Mouse (Mus musculus): ENCODE results near the gene Hrh3.

Hrh3 gene

DNA sequence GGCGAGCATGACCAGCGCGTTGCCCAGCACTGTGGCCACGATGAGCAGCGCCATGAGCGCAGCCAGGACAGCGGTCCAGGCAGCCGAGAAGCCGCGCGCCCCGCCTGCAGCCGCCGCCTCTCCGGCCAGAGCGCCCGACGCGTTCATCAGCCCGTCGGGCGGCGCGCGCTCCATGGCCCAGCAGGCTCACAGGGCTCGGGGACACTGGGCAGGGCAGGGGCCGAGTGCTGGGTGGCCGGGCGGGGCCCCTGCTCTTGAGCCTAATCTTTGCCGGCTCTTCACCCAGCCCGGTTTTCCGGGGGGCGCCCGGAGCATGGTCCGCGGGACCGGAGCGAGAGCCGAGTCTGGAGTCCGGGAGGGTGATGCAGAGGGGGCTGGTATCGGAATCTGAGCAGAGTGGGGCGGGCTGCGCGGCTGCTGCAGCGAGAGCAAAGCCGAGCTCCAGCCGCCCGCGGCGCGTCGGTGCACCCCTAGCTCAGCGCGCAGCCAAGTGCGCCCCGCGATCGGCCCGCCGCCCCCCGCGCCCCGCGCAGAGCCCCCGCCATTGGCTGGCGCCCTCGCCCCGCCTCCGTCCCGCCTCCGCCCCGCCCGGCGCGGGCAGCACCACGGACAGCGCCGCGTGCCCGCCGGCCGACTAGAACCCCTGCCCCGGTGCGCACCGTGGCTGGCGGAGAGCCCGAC is at the start of gene Hrh3:
TSS of gene Hrh3 (minus strand) at position 511 of the 681 bp plus-strand sequence.
- DNase-seq: peak; percentile 74

DNA sequence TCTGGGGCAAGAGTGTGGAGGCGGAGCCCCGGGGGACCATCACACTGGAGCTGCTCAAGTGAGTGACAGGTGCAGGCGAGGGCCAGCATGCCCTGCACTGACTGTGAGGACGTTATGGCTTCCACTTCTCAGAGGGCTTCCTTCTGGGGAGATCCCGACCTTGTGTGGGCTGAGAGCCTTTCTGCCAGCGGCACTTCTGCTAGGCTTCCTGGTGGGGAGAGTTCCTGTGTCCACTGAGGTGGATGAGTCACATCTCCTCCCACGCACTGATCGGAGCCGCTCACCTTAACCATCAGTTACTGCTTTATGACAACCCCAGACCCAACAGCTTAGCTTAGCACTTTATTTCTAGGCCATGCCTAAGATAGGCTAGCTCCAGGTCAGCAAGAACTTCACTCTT is 44.3 kb upstream of the Hrh3 start:
- DNase-seq: no peak

GRCm38 (mm10) chr2:180147379-180147778 is 43.1 kb upstream of the Hrh3 start:
- DNase-seq: no peak

DNA sequence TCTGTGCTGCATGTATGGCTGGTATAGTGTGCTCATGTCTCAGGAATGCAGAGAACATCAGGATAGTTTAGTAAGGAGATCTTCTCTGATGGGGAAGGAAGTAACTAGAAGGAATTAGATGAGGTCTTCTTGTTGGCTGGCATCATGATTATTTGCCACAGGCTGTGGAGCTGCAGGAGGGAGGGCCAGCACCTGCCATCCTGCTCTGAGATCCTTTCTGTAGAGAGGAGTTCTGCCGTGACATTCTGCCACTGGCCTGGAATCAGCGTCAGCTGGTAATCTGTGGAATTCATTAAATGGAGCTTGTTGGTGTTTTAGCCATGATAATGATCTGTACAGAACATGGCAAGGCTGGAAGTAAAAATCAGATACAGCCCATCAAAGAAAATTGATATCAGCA is 41.8 kb upstream of the Hrh3 start:
- no peak for DNase-seq

- DNase-seq: no peak
Measured at GRCm38 (mm10) chr2:180135414-180135813, 31.1 kb upstream of the Hrh3 start.

GRCm38 (mm10) chr2:180133911-180134310 is 29.6 kb upstream of the Hrh3 start:
- DNase-seq: no peak

DNA sequence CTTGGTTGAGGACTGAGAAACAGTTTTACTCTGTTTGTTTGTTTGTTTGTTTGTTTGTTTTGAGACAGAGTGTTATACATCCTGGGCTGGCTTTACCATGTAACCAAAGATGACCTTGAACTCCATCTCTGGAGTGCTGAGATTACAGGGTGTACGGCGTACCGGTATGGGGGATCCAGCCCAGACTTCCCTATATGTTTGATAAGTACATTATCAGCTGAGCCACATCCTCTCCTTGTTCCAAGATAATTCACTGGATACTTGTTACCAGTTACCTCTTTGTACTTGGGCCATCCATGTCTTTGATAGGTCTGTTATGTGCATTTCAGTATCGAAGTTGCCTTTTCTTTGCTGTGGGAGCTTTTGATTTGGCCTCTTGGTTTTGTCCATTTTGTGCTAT is 28.9 kb upstream of the Hrh3 start:
- no peak for DNase-seq

DNA sequence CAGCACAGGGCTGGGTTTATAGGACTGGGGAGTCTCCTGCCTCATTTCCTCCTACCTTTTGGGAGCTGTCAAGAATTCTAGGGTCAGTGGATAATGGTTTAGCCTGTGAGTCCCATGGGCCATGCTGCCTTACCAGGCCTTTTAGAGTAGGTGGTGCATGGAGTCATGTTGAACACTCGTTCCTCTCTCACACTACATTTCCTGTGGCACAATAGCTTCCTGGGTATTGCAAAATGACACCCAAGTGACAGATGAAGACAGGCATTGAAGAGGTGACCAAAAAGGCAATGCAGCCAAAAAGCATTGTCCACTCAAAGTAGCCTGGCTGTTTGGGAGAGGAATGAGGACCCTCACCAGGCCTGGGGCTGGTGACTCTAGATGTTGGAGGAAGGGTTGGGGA is 23.4 kb upstream of the Hrh3 start:
- DNase-seq: no peak

DNA sequence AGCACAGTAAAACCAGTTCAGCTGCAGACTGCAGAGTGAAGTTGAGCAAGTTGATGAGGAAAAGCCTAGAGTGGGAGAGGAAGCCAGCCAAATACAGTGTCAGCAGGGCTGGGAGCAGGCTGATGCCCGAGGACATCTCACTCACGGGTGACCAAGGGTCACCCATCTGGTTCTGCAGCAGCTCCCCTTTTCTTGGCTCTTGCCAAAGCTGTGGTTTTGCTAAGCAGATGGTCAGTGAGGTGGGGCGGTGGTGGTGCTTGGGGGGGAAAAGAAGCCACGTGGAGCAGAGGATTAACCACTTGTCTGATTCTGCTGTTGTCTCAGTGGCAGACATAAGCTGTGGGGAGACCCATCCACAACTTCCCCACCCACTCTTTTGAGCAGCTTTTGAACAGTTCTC is 21.9 kb upstream of the Hrh3 start:
- DNase-seq: peak; percentile 82

- DNase-seq: no peak
Measured at GRCm38 (mm10) chr2:180124192-180124591, 19.9 kb upstream of the Hrh3 start.

DNA sequence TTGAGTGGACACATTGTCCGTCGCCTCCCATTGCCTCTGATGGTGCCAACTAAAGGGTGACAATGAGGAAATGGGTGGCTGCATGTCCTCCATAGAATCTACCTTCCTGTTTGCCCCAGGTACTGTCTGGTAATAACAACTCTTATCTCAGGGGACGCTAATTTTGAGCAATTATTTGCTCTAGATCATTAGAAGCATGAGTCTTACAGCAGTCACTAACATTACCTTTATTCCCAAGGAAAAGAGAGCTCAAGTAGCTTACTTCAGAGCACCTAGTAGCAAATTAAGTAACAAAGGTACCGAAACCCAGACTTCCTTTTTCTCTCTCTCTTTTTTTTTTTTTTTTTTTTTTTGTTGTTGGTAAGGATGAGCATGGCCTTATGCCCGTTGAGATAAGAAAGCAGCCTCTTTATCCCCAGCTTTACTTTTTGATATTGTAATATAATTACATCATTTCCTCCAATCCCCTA is 16.0 kb upstream of the Hrh3 start:
- DNase-seq: no peak

DNA sequence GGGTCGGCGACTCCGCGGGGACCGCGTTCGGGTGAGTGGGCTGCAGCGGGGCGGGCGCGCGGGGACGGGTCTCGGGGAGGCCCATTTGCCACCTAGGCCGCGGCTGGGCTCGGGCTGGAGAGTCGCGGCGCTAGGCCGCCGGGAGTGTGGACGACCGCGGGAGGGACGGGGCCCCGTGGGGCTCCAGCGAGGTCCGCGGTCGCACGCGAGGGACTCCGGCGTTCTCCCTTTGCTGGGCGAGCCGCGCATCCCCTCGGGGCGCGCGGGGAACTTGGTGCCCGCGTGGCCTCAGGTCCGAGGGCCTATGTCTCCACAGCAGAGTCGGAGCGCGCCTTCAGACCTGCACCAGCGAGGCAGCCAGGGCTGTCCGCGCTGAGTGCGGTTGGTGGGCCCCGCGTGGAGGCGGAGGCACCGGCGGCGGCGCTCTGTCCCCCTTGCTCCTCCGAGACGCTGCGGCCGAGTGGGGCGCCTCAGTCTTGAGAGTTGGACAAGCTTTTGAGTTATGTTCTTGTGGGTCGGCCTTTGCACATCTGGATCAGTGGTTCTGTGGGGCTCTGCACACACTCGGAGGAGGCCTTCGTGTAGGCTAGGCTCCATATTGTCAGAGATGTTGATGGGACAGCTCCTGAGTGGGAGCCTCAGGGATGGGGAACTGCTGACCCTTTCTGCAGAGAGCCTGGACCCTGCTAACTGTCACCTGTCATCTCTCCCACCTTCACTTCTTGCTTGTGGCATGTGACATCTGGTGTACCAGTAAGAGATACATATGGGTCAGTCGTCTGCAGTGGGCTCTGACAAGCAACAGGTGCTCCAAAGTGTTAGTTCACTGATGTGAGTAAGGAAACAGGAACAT is 15.4 kb upstream of the Hrh3 start:
- DNase-seq: peak; percentile 16

- DNase-seq: peak; percentile 100
Measured at GRCm38 (mm10) chr2:180118661-180119438, 14.6 kb upstream of the Hrh3 start, which contains the start of gene Osbpl2. Osbpl2 (plus strand) TSS chr2:180119306.

- peak; percentile 79 for DNase-seq
Measured at GRCm38 (mm10) chr2:180117485-180118194, 13.4 kb upstream of the Hrh3 start.

- no peak for DNase-seq
Measured at GRCm38 (mm10) chr2:180116741-180117484, 12.6 kb upstream of the Hrh3 start.

GRCm38 (mm10) chr2:180116081-180116493 is 11.8 kb upstream of the Hrh3 start:
- no peak for DNase-seq

DNA sequence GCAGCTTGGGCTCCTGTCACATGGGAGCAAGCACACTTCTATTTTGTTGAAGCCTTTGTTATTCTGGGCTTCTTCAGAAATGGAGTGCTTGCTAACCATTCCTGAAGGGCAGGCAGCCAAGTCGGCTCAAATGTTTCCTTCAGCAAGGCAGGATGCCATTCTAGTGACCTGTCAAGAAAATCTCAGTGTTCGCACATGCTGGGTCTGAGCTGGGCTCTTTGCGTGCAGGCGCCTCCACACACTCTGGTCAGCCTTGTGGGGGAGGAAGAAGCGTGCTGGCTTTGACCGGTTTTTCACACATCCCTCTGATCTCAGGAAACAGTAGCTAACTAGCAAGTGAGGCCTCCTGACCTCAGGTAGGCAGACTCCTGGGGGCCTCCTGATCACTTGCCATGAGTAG is 11.0 kb upstream of the Hrh3 start:
- DNase-seq: no peak

- DNase-seq: no peak
Measured at GRCm38 (mm10) chr2:180113909-180114890, 9.9 kb upstream of the Hrh3 start.

GRCm38 (mm10) chr2:180108285-180108684 is 4.0 kb upstream of the Hrh3 start:
- no peak for DNase-seq

DNA sequence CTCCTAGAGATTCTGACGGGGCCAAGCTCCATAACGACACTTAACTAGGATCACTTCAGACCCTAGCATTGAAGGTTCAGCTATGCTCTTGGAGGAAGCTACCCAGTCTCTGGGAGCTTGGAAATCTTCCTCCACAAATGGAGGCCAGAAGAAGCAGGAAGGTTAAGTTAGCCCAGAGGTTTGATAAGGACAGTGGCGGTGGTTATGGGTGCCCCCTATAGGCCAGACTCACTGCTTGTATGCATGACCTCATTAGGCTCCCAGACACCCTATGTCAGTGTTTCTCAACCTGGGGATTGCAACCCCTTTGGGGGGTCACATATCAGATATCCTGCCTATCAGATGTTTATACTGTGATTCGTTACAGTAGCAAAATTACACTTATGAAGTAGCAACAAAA is 2.8 kb upstream of the Hrh3 start:
- DNase-seq: peak; percentile 48
